Mouse (Mus musculus) embryonic facial prominence, embryonic 15.5 days (tissue): ENCODE data around the gene Ltbp3. TPM values are rescaled to one million over a fixed set of nuclear protein-coding genes. Genes with fewer than 3 reads are reported as not detected.

Experiments used
- ATAC-seq: fragments of 200-750 bp; cut with Nextera tagmentation; 2 replicates; pipeline ENCODE4 v1.8.0; 2017; ENCODE audit warnings: low read depth, moderate TSS enrichment; ENCODE audit not compliant: insufficient number of reproducible peaks, low FRiP score, low TSS enrichment
- H3K27ac ChIP-seq: fragments of 300-500 bp; sonication (generic); replicated peaks from 2 replicates; pipeline ENCODE4 v1.5.1; 2015; ENCODE audit warnings: mild to moderate bottlenecking, inconsistent platforms
- H3K27me3 ChIP-seq: fragments of 300-500 bp; sonication (generic); 2 replicates; pipeline ENCODE4 v1.6.1; 2015; ENCODE audit warnings: inconsistent platforms
- H3K36me3 ChIP-seq: fragments of 300-500 bp; sonication (generic); 2 replicates; pipeline ENCODE4 v1.6.1; 2015; ENCODE audit warnings: mild to moderate bottlenecking, inconsistent platforms
- H3K4me1 ChIP-seq: fragments of 300-500 bp; sonication (generic); 2 replicates; pipeline ENCODE4 v1.6.1; 2015; ENCODE audit warnings: inconsistent platforms
- H3K4me2 ChIP-seq: fragments of 300-500 bp; sonication (generic); replicated peaks from 2 replicates; pipeline ENCODE4 v1.6.1; 2015; ENCODE audit warnings: mild to moderate bottlenecking, inconsistent platforms
- H3K4me3 ChIP-seq: fragments of 300-500 bp; sonication (generic); replicated peaks from 2 replicates; pipeline ENCODE4 v1.5.1; 2015; ENCODE audit warnings: mild to moderate bottlenecking, inconsistent platforms
- H3K9ac ChIP-seq: fragments of 300-500 bp; sonication (generic); 2 replicates; pipeline ENCODE4 v1.6.1; 2015; ENCODE audit warnings: inconsistent platforms
- H3K9me3 ChIP-seq: fragments of 300-500 bp; sonication (generic); replicated peaks from 2 replicates; pipeline ENCODE4 v1.6.1; 2016; ENCODE audit warnings: inconsistent platforms
- WGBS: fragments of 180-500 bp; shearing (Covaris S2); methylation state at CpG from one replicate; pipeline ENCODE4 v1.1.7; 2015; 5-methylcytosine and 5-hydroxymethylcytosine counted together
- polyA plus RNA-seq: library from polyadenylated mRNA; unstranded; fragments of >200 nt; fragmentation: Nextera tagmentation; extraction: Ambion mirVana; gene quantifications from 2 replicates; pipeline ENCODE4 v1.2.1, GENCODE M21; 2015

Ltbp3 gene
- polyA plus RNA-seq, 1 experiment from 2014 or later = 53.5 TPM

DNA sequence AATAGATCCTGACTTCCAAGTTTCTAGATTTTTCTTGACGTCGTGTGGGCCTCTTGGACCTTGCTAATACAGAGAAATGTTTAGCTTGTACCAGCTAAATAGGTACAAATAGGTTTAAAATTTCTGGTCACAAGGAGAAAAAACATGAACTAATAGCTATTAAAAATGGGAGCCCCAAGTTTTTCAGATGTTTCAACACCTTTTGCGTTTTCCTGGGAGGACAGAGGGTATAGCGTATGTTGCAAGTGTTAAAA is 62.0 kb downstream of the Ltbp3 start:
- Histone ChIP-seq H3K9ac (peak overlapping the region; percentile 71), H3K27me3 (no peaks in the 10 kb centered on the region), H3K4me1 (peaks cover 35% of the 10 kb centered on the region), H3K9me3 (no peaks in the 10 kb centered on the region), H3K4me2 (peak overlapping the region; percentile 87), H3K4me3 (peak overlapping the region; percentile 73), H3K36me3 (peaks cover 12% of the 10 kb centered on the region; the same call in 1 of the 2 replicates), H3K27ac (peak overlapping the region; percentile 100)
- no peak for ATAC-seq
- 1% methylated on average over 4 of the region's 4 CpGs for WGBS

DNA sequence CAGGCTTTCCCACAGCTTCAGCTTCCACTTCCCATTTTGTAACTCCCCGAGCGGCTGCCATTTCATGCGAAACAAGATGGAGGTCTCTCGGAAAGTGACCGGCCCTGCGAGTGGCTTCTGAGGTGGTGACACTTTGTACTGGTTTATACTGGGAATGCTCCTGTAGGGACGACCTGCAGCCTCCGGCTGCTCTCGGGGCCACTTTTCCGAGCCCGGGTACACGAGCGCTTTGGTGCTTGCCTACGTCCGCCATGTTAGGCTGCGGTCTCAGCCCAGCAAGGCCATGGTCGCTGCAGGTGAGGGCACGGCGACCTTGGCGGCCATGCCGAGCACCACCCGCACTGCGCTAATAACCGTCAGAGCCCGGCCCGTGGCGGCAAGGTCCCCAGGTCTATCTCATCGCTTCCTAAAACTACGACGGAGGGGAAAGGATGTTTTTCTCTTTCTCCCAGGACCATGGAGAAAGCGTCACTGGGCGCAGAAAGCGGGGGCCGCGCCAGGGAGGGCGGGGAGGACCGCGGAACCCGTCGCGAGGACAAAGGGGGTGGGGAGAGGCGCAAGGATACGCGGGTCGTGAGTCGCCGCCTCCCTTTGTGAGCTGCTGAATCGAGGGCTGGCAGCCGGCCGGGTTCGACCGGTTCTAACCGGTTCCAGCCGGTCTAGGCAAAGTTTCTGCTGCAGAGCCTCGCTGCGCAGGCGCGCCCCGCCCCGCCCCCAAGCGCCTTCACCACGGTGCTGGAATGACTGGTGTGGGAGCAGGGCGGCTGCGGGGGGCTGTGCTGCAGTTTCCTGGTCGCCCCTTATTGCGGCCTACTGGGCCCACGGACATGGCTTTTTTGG is 62.6 kb downstream of the Ltbp3 start:
- peak overlapping the region; percentile 100 for H3K27ac ChIP-seq
- peaks cover 8% of the 10 kb centered on the region; the same call in 1 of the 2 replicates for H3K36me3 ChIP-seq
- peak overlapping the region; percentile 73 for H3K4me3 ChIP-seq
- H3K27me3 ChIP-seq = no peaks in the 10 kb centered on the region
- H3K9ac ChIP-seq = peak overlapping the region; percentile 71
- peak overlapping the region; percentile 87 for H3K4me2 ChIP-seq
- ATAC-seq = peak; percentile 97
- peaks cover 35% of the 10 kb centered on the region for H3K4me1 ChIP-seq
- under 1% methylated on average over 66 of the region's 67 CpGs for WGBS
- H3K9me3 ChIP-seq = no peaks in the 10 kb centered on the region

DNA sequence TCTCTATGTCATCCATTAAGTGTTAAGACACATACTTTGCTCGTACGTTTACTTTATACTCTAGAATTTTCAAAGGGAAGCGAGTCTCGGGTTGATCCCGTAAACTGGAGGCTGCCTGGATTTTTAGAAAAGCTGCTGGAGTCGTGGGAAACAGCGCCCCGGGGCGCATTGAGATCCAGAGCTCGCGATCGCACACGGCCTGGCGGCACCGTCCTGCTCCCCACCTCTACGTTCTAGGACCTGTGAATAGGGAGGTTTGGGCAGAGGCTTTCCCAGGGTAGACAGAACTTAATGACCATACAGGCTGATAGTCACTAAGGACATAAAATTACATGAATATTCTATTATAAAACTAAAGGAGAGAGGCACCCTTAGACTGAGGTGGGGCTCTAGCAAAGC is 63.2 kb downstream of the Ltbp3 start:
- Histone ChIP-seq H3K4me3 (peak overlapping the region; percentile 73), H3K9ac (peak overlapping the region; percentile 42; the same call in 1 of the 2 replicates), H3K36me3 (peaks cover 4% of the 10 kb centered on the region; the same call in 1 of the 2 replicates), H3K9me3 (no peaks in the 10 kb centered on the region), H3K4me2 (peak overlapping the region; percentile 87), H3K27ac (peak overlapping the region; percentile 100), H3K4me1 (peaks cover 41% of the 10 kb centered on the region), H3K27me3 (no peaks in the 10 kb centered on the region)
- WGBS = 1% methylated on average over 16 of the region's 16 CpGs
- ATAC-seq = no peak

DNA sequence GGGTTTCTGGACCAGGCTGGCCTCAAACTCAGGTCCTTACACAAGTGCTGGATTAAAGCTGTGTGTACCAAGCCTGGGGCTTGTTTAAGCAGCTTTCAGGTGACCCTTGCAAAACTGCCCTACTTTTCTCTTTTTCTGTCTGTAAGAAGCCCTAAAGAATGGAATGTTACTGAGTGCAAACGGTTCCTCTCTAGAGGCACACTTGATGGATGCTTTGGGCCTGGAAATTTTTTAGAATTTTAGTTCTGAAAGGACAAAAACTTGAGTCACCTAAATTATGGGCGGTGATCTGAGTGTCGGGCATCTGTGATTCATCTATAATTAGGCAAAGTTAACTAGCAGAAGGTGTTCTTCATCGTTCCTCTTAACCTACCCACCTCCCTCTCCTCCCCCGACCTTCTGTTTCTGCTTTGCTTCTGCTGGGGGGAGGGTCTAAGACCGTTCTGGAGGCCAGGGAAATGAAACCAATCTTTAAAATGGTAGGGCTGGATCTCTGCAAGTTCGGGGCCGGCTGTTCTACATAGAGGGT is 63.7 kb downstream of the Ltbp3 start:
- 19% methylated on average over 8 of the region's 8 CpGs for WGBS

DNA sequence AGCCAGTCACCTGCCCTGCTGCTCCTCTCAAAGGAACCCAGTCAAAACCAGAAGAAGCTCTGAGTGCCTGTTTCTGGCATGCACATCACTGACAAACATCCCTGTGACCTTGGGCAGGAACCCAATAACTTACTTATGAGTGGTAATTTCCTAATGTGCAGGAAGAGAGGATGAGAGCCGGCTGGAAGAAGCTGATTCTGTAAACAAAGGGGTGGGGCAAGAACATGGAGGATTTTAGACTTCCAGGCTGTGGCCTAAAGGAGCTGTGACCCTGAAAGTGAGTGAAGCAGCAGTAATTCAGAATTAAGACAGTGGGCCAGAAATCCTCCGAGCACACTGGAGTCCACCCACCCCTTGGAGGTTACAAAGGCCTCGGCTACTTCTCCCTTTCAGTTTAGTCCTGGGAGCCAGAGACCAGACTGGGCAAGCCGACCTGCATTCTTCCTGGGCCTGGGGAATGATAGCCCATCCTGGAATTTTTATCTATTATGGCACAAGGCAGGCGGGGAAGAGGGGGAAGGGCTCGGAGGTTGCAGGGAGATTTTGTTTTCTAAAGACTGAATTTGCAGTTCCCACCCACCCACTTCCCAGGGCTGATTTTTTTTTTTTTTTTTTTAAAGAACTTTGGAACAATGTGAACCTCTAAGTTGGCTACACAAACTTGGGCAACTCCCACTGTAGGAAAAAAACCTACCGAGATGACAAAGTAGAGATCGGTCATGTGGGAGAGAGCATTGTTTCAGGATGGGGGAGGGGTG is 65.5 kb downstream of the Ltbp3 start:
- H3K27ac ChIP-seq = peak overlapping the region; percentile 89
- no peak overlapping the region for H3K4me2 ChIP-seq
- H3K4me3 ChIP-seq = no peak overlapping the region
- no peaks in the 10 kb centered on the region for H3K27me3 ChIP-seq
- H3K4me1 ChIP-seq = peaks cover 63% of the 10 kb centered on the region
- whole genome bisulfite sequencing = 13% methylated on average over 8 of the region's 8 CpGs
- no peaks in the 10 kb centered on the region for H3K36me3 ChIP-seq
- no peaks in the 10 kb centered on the region for H3K9me3 ChIP-seq
- H3K9ac ChIP-seq = no peak overlapping the region
- no peak for ATAC-seq

More for the DNA sequence above, 63.7 kb downstream of the Ltbp3 start:
- no peaks in the 10 kb centered on the region for H3K9me3 ChIP-seq
- peaks cover 4% of the 10 kb centered on the region; the same call in 1 of the 2 replicates for H3K36me3 ChIP-seq
- peak overlapping the region; percentile 87; the same call in 1 of the 2 replicates for H3K4me2 ChIP-seq
- 0 out of 2 replicates have a peak overlapping the region, but pooled peaks have one; percentile 42 for H3K9ac ChIP-seq
- H3K27me3 ChIP-seq = no peaks in the 10 kb centered on the region
- peak overlapping the region; percentile 73 for H3K4me3 ChIP-seq
- H3K27ac ChIP-seq = peak overlapping the region; percentile 100
- H3K4me1 ChIP-seq = peaks cover 45% of the 10 kb centered on the region
- no peak for ATAC-seq

DNA sequence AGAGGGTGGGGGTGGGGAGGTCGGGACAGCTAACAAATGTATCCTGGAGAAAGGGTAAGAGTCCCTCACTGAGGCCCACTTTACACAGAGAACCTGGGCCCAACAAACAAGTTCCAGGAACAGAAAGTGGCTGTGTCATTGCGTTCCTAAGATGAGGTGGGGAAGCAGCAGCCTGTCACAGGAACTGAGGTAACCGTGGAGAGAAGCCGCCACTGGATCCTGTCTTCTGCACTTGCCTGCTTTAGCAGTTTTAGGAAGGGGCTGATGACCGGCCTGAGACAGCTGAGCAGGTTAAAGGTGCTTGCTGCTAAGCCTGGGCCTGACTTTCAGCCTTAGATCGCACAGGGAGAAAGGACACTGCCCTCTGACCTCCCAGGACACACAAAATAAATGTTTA is 66.1 kb downstream of the Ltbp3 start:
- Histone ChIP-seq H3K9ac (no peak overlapping the region), H3K4me1 (peaks cover 69% of the 10 kb centered on the region), H3K9me3 (no peaks in the 10 kb centered on the region), H3K27ac (peak overlapping the region; percentile 89), H3K27me3 (no peaks in the 10 kb centered on the region), H3K36me3 (no peaks in the 10 kb centered on the region), H3K4me2 (no peak overlapping the region), H3K4me3 (no peak overlapping the region)
- no peak for ATAC-seq
- WGBS = 39% methylated on average over 6 of the region's 6 CpGs

DNA sequence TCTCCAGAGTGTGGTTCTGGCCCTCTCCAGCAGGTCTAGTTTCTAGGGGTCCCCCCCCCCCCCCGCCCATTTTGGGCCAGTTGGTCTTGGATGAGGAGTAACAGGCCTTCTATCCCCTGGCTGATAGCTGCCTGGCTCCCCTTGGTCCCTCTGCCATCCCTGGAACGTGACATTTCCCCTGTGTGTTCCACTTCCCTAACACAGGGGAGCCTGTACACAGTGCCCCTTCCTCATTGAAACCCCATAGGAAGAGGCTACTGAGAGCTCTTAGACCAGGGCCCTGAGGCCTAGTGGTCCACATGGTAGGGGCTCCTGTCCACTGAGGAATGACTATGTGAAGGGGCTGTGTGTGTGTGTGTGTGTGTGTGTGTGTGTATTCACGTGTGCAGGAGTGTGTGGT is 67.0 kb downstream of the Ltbp3 start:
- Histone ChIP-seq H3K36me3 (no peaks in the 10 kb centered on the region), H3K4me1 (peaks cover 77% of the 10 kb centered on the region), H3K27ac (peak overlapping the region; percentile 65; the same call in 1 of the 2 replicates), H3K27me3 (no peaks in the 10 kb centered on the region), H3K4me3 (no peak overlapping the region), H3K9ac (no peak overlapping the region), H3K9me3 (no peaks in the 10 kb centered on the region), H3K4me2 (no peak overlapping the region)
- ATAC-seq = no peak
- 71% methylated on average over 3 of the region's 3 CpGs for WGBS

Other genes starting within 250 kb of the Ltbp3 start
- gene 1700020D05Rik, start 237.1 kb upstream of the Ltbp3 start, polyA plus RNA-seq = 0.16 TPM in 1 of 2 replicates, not detected in the other
- 10.7 and 11.7 TPM in 2 replicates for gene Snx32, start 230.4 kb upstream of the Ltbp3 start, polyA plus RNA-seq
- gene Ovol1, start 180.3 kb upstream of the Ltbp3 start, polyA plus RNA-seq = 22.1 and 23.3 TPM in 2 replicates
- 5.2 and 5.7 TPM in 2 replicates for gene Ap5b1, start 172.9 kb upstream of the Ltbp3 start, polyA plus RNA-seq
- gene Rnaseh2c, start 139.0 kb upstream of the Ltbp3 start, polyA plus RNA-seq = 122 and 126 TPM in 2 replicates
- 49.4 and 52.3 TPM in 2 replicates for gene Kat5, start 130.7 kb upstream of the Ltbp3 start, polyA plus RNA-seq
- gene Rela, start 103.4 kb upstream of the Ltbp3 start, polyA plus RNA-seq = 61.4 and 62.4 TPM in 2 replicates
- gene Sipa1, start 77.2 kb upstream of the Ltbp3 start, polyA plus RNA-seq = 29.4 and 30.4 TPM in 2 replicates
- gene Map3k11, start 52.2 kb upstream of the Ltbp3 start, polyA plus RNA-seq = 27.1 and 30.0 TPM in 2 replicates
- gene Pcnx3, start 52.0 kb upstream of the Ltbp3 start, polyA plus RNA-seq = 24.6 and 26.6 TPM in 2 replicates
- gene Kcnk7, start 36.5 kb upstream of the Ltbp3 start, polyA plus RNA-seq = 3.8 TPM in 2 replicates
- 32.4 and 35.9 TPM in 2 replicates for gene Ehbp1l1, start 14.6 kb upstream of the Ltbp3 start, polyA plus RNA-seq
- gene Fam89b, start 11.3 kb upstream of the Ltbp3 start, polyA plus RNA-seq = 110 and 111 TPM in 2 replicates
- gene Scyl1, start 30.5 kb downstream of the Ltbp3 start, polyA plus RNA-seq = 81.4 and 81.8 TPM in 2 replicates
- 32.5 and 37.4 TPM in 2 replicates for gene Frmd8, start 134.4 kb downstream of the Ltbp3 start, polyA plus RNA-seq
- gene Slc25a45, start 136.9 kb downstream of the Ltbp3 start, polyA plus RNA-seq = 5.9 and 7.5 TPM in 2 replicates
- 3.4 and 3.6 TPM in 2 replicates for gene Tigd3, start 153.2 kb downstream of the Ltbp3 start, polyA plus RNA-seq
- gene Dpf2, start 172.1 kb downstream of the Ltbp3 start, polyA plus RNA-seq = 144 and 167 TPM in 2 replicates
- 11.0 TPM in 2 replicates for gene Cdc42ep2, start 183.9 kb downstream of the Ltbp3 start, polyA plus RNA-seq
- gene Pola2, start 223.3 kb downstream of the Ltbp3 start, polyA plus RNA-seq = 59.6 and 65.4 TPM in 2 replicates
- not detected in 2 replicates for gene Slc22a20, start 245.2 kb downstream of the Ltbp3 start, polyA plus RNA-seq